Mouse (Mus musculus): Measurements from ENCODE around the gene Uhmk1.

- peak; percentile 24 to 54 (median 34) for TF ChIP-seq CTCF (IDR thresholded peaks at IDR 0.05 in 2 of 3, conservative IDR thresholded peaks at IDR 0.05 in 1 of 3; ENCODE audit: control insufficient read depth in 1 of 3, insufficient read depth in 1 of 3, low read depth in 2 of 3, low read length in 3 of 3, poor library complexity in 1 of 3, severe bottlenecking in 1 of 3)
- TF ChIP-seq MAX (IDR thresholded peaks at IDR 0.05; ENCODE audit: low read length): no peak
- no peak for TF ChIP-seq GABPA (IDR thresholded peaks at IDR 0.05; ENCODE audit: low read depth, low read length)
- TF ChIP-seq ZC3H11A (IDR thresholded peaks at IDR 0.05; ENCODE audit: low read depth, low read length): peak; percentile 45
- TF ChIP-seq POLR2A (IDR thresholded peaks at IDR 0.05; ENCODE audit: control insufficient read depth in 1 of 2, insufficient read depth in 1 of 2, low read depth in 1 of 2, low read length in 2 of 2, poor library complexity in 1 of 2): no peak
- no peak for TF ChIP-seq EP300 (IDR thresholded peaks at IDR 0.05; ENCODE audit: low read depth in 1 of 2, low read length in 2 of 2)
- no peak for TF ChIP-seq USF1 (IDR thresholded peaks at IDR 0.05; ENCODE audit: low read depth, low read length)
Observed at GRCm38 (mm10) chr1:170200379-170200778, 14.8 kb downstream of the Uhmk1 start.
